Mouse (Mus musculus) E14TG2a.4 (cell line): Measurements from ENCODE around the gene Srl.

Experiments used
- CTCF ChIP-seq: conservative IDR thresholded peaks from 2 replicates; pipeline ENCODE4 v1.5.1; 2014; ENCODE audit warnings: low read length
- NANOG ChIP-seq: IDR thresholded peaks from 2 replicates; pipeline ENCODE4 v1.6.1; 2014; ENCODE audit warnings: borderline replicate concordance, low read length, mixed read lengths
- POU5F1 ChIP-seq: IDR thresholded peaks from 2 replicates; pipeline ENCODE4 v1.6.1; 2014; ENCODE audit warnings: low read length, borderline replicate concordance

DNA sequence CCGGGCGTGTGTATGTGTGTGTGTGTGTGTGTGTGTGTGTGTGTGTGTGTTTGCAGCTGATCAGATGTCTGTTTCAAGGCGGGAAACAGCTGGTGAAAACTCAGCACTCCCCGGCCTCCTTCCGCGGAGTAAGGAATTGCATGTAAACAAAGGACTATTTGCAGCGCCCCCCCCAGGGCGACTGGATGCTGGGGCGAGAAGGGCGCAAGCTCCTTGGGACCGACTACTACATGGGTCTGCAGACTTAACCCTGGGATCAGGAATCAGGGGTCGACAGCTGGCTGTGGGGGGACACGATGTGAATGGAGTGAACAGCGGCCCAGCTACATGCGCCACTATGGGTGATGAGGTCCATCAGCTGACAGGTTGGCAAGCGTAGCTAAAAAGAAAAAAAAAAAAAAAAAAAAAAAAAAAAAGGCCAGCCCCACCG, 18.1 kb upstream of the Srl start, which contains the start of gene Tfap4:
- TF ChIP-seq CTCF (peak; percentile 35), POU5F1 (no peak), NANOG (no peak)
